Mouse (Mus musculus) E14TG2a.4 (cell line): ENCODE results near the gene Emsy.

Experiments
- CTCF ChIP-seq: conservative IDR thresholded peaks from 2 replicates; pipeline ENCODE4 v1.5.1; 2014; ENCODE audit warnings: low read length
- NANOG ChIP-seq: IDR thresholded peaks from 2 replicates; pipeline ENCODE4 v1.6.1; 2014; ENCODE audit warnings: borderline replicate concordance, low read length, mixed read lengths
- POU5F1 ChIP-seq: IDR thresholded peaks from 2 replicates; pipeline ENCODE4 v1.6.1; 2014; ENCODE audit warnings: low read length, borderline replicate concordance

GRCm38 (mm10) chr7:98542267-98542666 lies 114.3 kb downstream of the Emsy start:
- TF ChIP-seq CTCF (no peak), POU5F1 (no peak), NANOG (no peak)
